Comparison of ENCODE assay signal across 12 mouse cellular contexts in genomic region chr3:52662164-52662908, GRCm38 (mm10).
DNase-seq lines count a peak whose midpoint lies in the region; ATAC-seq lines count a peak whose summit lies in the region.
"Had no signal": no experiment of that assay in that cellular context is flagged by ENCODE, and none has a peak within 500 bp of the region (broad histone marks: within the 10 kb centered on the region; RNA-seq: fewer than 3 reads in every experiment).

No protein-coding gene starts in this region.

- 79% methylated on average over 15 of the region's 15 CpGs for WGBS in embryonic facial prominence, embryonic 12.5 days
- WGBS in limb, embryonic 10.5 days = 91% methylated on average over 15 of the region's 15 CpGs

- peak; percentile 82 for ATAC-seq in frontal cortex, adult (ENCODE audit: low TSS enrichment)
- no peak for ATAC-seq in embryonic facial prominence, embryonic 12.5 days (ENCODE audit: insufficient number of reproducible peaks, insufficient read depth, low FRiP score, low TSS enrichment)

- no peaks in the 10 kb centered on the region for H3K9me3 ChIP-seq in embryonic facial prominence, embryonic 12.5 days
- H3K9me3 ChIP-seq in limb, embryonic 10.5 days (replicated peaks) = no peaks in the 10 kb centered on the region

- 0 out of 2 replicates have a peak overlapping the region, but pooled peaks have one; percentile 18 for H3K27ac ChIP-seq in embryonic facial prominence, embryonic 12.5 days
- peak overlapping the region; percentile 53; the same call in 1 of the 2 replicates for H3K27ac ChIP-seq in limb, embryonic 10.5 days
- H3K27ac ChIP-seq: liver, embryonic 14.5 days had no signal

- no peak overlapping the region for H3K4me3 ChIP-seq in embryonic facial prominence, embryonic 12.5 days
- H3K4me3 ChIP-seq in limb, embryonic 10.5 days = no peak overlapping the region

- H3K4me1 ChIP-seq in embryonic facial prominence, embryonic 12.5 days = peaks cover 14% of the 10 kb centered on the region; the same call in 1 of the 2 replicates
- H3K4me1 ChIP-seq in limb, embryonic 10.5 days = peaks cover 10% of the 10 kb centered on the region

- no peak overlapping the region for H3K9ac ChIP-seq in embryonic facial prominence, embryonic 12.5 days
- H3K9ac ChIP-seq: liver, embryonic 14.5 days had no signal

- no peak for DNase-seq in frontal cortex, postnatal 36 days (ENCODE audit: low spot score in 2 of 2)
- peak; percentile 51 to 52 for DNase-seq in right cerebral cortex, postnatal 10 days (ENCODE audit: low spot score in 2 of 2)
- no peak for DNase-seq in right cerebral cortex, postnatal 4 days
- no peak for DNase-seq in limb, embryonic 10.5 days (ENCODE audit: low spot score)
- no peak for DNase-seq in thymus, postnatal 14 days
- DNase-seq in kidney, adult 8-10 months = no peak
- DNase-seq: heart, postnatal 36 days; lung, postnatal 4 days; thymus, postnatal 25 days had no signal

- no peak overlapping the region for H3K4me2 ChIP-seq in embryonic facial prominence, embryonic 12.5 days (replicated peaks)

- 0 out of 2 replicates have a peak, but pooled peaks cover 3% of the 10 kb centered on the region for H3K27me3 ChIP-seq in embryonic facial prominence, embryonic 12.5 days
- no peaks in the 10 kb centered on the region for H3K27me3 ChIP-seq in limb, embryonic 10.5 days (ENCODE audit: low read depth, poor library complexity, severe bottlenecking)

- no peaks in the 10 kb centered on the region for H3K36me3 ChIP-seq in embryonic facial prominence, embryonic 12.5 days
- H3K36me3 ChIP-seq in limb, embryonic 10.5 days = no peaks in the 10 kb centered on the region

Comparison
In these comparisons a context has a peak if more than half of its experiments do, and no peak if none do; other contexts are left out.
1. DNase-seq: peak in right cerebral cortex, postnatal 10 days (2 of 2); none in frontal cortex, postnatal 36 days (0 of 2), right cerebral cortex, postnatal 4 days (single experiment), limb, embryonic 10.5 days (single experiment), thymus, postnatal 14 days (single experiment) and kidney, adult 8-10 months (0 of 2).